Mouse (Mus musculus) layer of hippocampus, adult 8-10 months (tissue): Measurements from ENCODE around the gene Inf2. TPM values are rescaled to one million over a fixed set of nuclear protein-coding genes. Genes with fewer than 3 reads are reported as not detected.

Experiments used
- DNase-seq, 2 experiments: peaks; one replicate each; pipeline ENCODE4 v3.0.0; 2022; ENCODE audit warnings: low spot score in 2 of 2
- total RNA-seq, 4 experiments: library from RNA; stranded (reverse); gene quantifications; 2 replicates each; pipeline ENCODE4 v1.2.4; 2022

The Inf2 gene
- total RNA-seq, result 100 to 1,000 TPM; 111 to 121 (median 115) TPM

- peak; percentile 65 to 76 for DNase-seq
These were observed at the start of gene Inf2 for GRCm38 (mm10) chr12:112588426-112589256. Inf2 (plus strand) TSS chr12:112588784.

- no peak for DNase-seq
These were observed 49.1 kb upstream of the Inf2 start for GRCm38 (mm10) chr12:112539466-112539965.

- no peak for DNase-seq
These were observed 48.3 kb upstream of the Inf2 start for GRCm38 (mm10) chr12:112540321-112540720.

GRCm38 (mm10) chr12:112541483-112542091 is 47.0 kb upstream of the Inf2 start:
- DNase-seq, result no peak

GRCm38 (mm10) chr12:112542257-112542919 is 46.2 kb upstream of the Inf2 start:
- no peak for DNase-seq

GRCm38 (mm10) chr12:112542920-112543300 is 45.7 kb upstream of the Inf2 start:
- peak; percentile 81 to 92 for DNase-seq

GRCm38 (mm10) chr12:112543941-112544340 is 44.6 kb upstream of the Inf2 start:
- no peak for DNase-seq

GRCm38 (mm10) chr12:112544946-112545701 is 43.5 kb upstream of the Inf2 start:
- no peak for DNase-seq

- DNase-seq, result no peak
These were observed 42.5 kb upstream of the Inf2 start for GRCm38 (mm10) chr12:112546110-112546509.

- DNase-seq, result no peak
These were observed 39.3 kb upstream of the Inf2 start for GRCm38 (mm10) chr12:112549287-112549686.

- DNase-seq, result peak; percentile 88 to 97
These were observed 36.7 kb upstream of the Inf2 start for GRCm38 (mm10) chr12:112551861-112552375.

GRCm38 (mm10) chr12:112552520-112552919 is 36.1 kb upstream of the Inf2 start:
- no peak for DNase-seq

GRCm38 (mm10) chr12:112554900-112555299 is 33.7 kb upstream of the Inf2 start:
- DNase-seq, result no peak

GRCm38 (mm10) chr12:112556531-112557060 is 32.0 kb upstream of the Inf2 start:
- no peak for DNase-seq

GRCm38 (mm10) chr12:112557219-112557618 is 31.4 kb upstream of the Inf2 start:
- no peak for DNase-seq

GRCm38 (mm10) chr12:112559231-112559630 is 29.4 kb upstream of the Inf2 start:
- no peak for DNase-seq

GRCm38 (mm10) chr12:112559671-112560070 is 28.9 kb upstream of the Inf2 start:
- no peak for DNase-seq

GRCm38 (mm10) chr12:112560176-112560797 is 28.3 kb upstream of the Inf2 start:
- no peak for DNase-seq

- DNase-seq, result no peak
These were observed 27.4 kb upstream of the Inf2 start for GRCm38 (mm10) chr12:112561163-112561562.

- no peak for DNase-seq
These were observed 26.1 kb upstream of the Inf2 start for GRCm38 (mm10) chr12:112562462-112562861.
